Mouse (Mus musculus) heart, postnatal 0 days (tissue): ENCODE results near the gene Gm49333. TPM values are rescaled to one million over a fixed set of nuclear protein-coding genes. Genes with fewer than 3 reads are reported as not detected.

Experiments used
- ATAC-seq: fragments of 200-750 bp; cut with Nextera tagmentation; 2 replicates; pipeline ENCODE4 v1.8.0; 2017; ENCODE audit warnings: low read depth, moderate number of reproducible peaks, moderate library complexity; ENCODE audit not compliant: insufficient read depth
- DNase-seq: peaks from one replicate; pipeline ENCODE4 v3.0.0-alpha.2; 2016; ENCODE audit warnings: low spot score
- H3K27ac ChIP-seq: fragments of 300-500 bp; sonication (generic); 2 replicates; pipeline ENCODE4 v1.5.1; 2014; ENCODE audit warnings: low read depth, mild to moderate bottlenecking
- H3K27me3 ChIP-seq: fragments of 300-500 bp; sonication (generic); 2 replicates; pipeline ENCODE4 v1.6.1; 2014; ENCODE audit warnings: low read length, mixed read lengths; ENCODE audit not compliant: control insufficient read depth, insufficient read depth
- H3K36me3 ChIP-seq: fragments of 300-500 bp; sonication (generic); replicated peaks from 2 replicates; pipeline ENCODE4 v1.6.1; 2014; ENCODE audit warnings: low read length, mixed read lengths; ENCODE audit not compliant: control insufficient read depth, insufficient read depth
- H3K4me1 ChIP-seq: fragments of 300-500 bp; sonication (generic); 2 replicates; pipeline ENCODE4 v1.6.1; 2014; ENCODE audit warnings: antibody characterized with exemption; ENCODE audit not compliant: control insufficient read depth, insufficient read depth
- H3K4me2 ChIP-seq: fragments of 300-500 bp; sonication (generic); 2 replicates; pipeline ENCODE4 v1.6.1; 2014; ENCODE audit warnings: low read depth, mild to moderate bottlenecking, low read length, moderate library complexity
- H3K4me3 ChIP-seq: fragments of 300-500 bp; sonication (generic); 2 replicates; pipeline ENCODE4 v1.5.1; 2014; ENCODE audit warnings: low read depth, low read length
- H3K9ac ChIP-seq: fragments of 300-500 bp; sonication (generic); replicated peaks from 2 replicates; pipeline ENCODE4 v1.6.1; 2014; ENCODE audit warnings: low read depth, low read length, mixed read lengths
- H3K9me3 ChIP-seq: fragments of 300-500 bp; sonication (generic); replicated peaks from 2 replicates; pipeline ENCODE4 v1.6.1; 2016; ENCODE audit warnings: low read length; ENCODE audit not compliant: control insufficient read depth
- CTCF ChIP-seq: IDR thresholded peaks from 2 replicates; pipeline ENCODE4 v1.5.1; 2016; ENCODE audit warnings: antibody characterized with exemption, control low read depth, low read depth
- EP300 ChIP-seq: IDR thresholded peaks from 2 replicates; pipeline ENCODE4 v1.6.1; 2016; ENCODE audit warnings: antibody characterized with exemption, low read depth
- WGBS: fragments of 180-500 bp; shearing (Covaris S2); extraction: QIAGEN DNeasy Blood & Tissue Kit; methylation state at CpG from one replicate; pipeline ENCODE4 v1.1.7; 2014; 5-methylcytosine and 5-hydroxymethylcytosine counted together
- polyA plus RNA-seq: library from polyadenylated mRNA; unstranded; fragments of >200 nt; fragmentation: Nextera tagmentation; extraction: Ambion mirVana; gene quantifications from 2 replicates; pipeline ENCODE4 v1.2.1, GENCODE M21; 2015
- total RNA-seq: library from RNA; depleted of rRNA; stranded (reverse); fragments of >200 nt; gene quantifications from 2 replicates; pipeline ENCODE4 v1.2.3, GENCODE M21; 2014; ENCODE audit warnings: low replicate concordance

Gm49333 gene
- total and polyA plus RNA-seq, 2 experiments from 2014 or later = not detected

DNA sequence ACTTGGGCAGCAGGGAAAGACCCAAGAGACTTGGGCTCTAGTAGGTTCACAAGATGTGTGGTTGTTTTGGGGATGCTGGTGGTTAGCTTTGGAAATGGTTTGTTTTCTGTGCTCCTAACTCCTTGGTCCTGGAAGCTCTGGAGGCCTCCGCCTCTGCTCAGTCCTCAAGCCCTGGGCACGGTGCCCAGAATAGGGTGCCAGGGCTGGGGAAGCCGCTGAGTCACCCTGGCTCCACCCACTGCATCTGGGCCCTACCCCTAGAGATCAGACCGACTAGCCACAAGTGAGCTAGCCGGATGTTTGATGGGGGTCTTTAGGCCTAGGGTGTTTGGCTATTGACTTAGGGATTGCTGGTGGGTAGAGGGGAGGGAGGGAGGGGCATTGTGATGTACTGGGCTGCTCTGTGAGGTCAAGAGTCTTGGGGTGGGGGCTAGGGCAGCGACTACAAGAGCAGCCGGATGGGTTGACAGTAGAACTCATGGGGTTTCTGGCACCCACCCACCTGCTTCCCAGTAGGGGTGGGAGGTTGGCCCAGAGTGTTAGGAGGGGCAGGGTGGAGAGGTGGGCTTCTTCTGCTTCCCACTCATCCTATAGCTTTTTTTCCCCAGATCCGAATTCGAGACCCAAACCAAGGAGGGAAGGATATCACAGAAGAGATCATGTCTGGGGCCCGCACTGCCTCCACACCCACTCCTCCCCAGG, 66.7 kb downstream of the Gm49333 start:
- peak; percentile 67 for DNase-seq
- H3K27me3 ChIP-seq = no peaks in the 10 kb centered on the region
- TF ChIP-seq EP300 (no peak), CTCF (no peak)
- peaks cover 26% of the 10 kb centered on the region for H3K4me1 ChIP-seq
- H3K9ac ChIP-seq = no peak overlapping the region
- H3K27ac ChIP-seq = peak overlapping the region; percentile 35; the same call in 1 of the 2 replicates
- no peaks in the 10 kb centered on the region for H3K9me3 ChIP-seq
- no peak overlapping the region for H3K4me2 ChIP-seq
- H3K4me3 ChIP-seq = no peak overlapping the region
- peaks cover 86% of the 10 kb centered on the region for H3K36me3 ChIP-seq
- peak; percentile 78 for ATAC-seq
- 48% methylated on average over 10 of the region's 10 CpGs for WGBS

- TF ChIP-seq EP300 = no peak
- no peak for TF ChIP-seq CTCF
- H3K27me3 ChIP-seq = no peaks in the 10 kb centered on the region
- peaks cover 15% of the 10 kb centered on the region for H3K4me1 ChIP-seq
- 74% methylated on average over 3 of the region's 3 CpGs for WGBS
- DNase-seq (no peak), ATAC-seq (no peak)
- H3K36me3 ChIP-seq = peaks cover 61% of the 10 kb centered on the region
- H3K9ac ChIP-seq = no peak overlapping the region
- no peaks in the 10 kb centered on the region for H3K9me3 ChIP-seq
- H3K4me2 ChIP-seq = no peak overlapping the region
- no peak overlapping the region for H3K27ac ChIP-seq
- H3K4me3 ChIP-seq = no peak overlapping the region
These were observed 79.4 kb downstream of the Gm49333 start for GRCm38 (mm10) chr16:20690774-20691173.

GRCm38 (mm10) chr16:20691617-20692016, 80.2 kb downstream of the Gm49333 start:
- 78% methylated on average over 1 of the region's 1 CpGs for WGBS

GRCm38 (mm10) chr16:20692241-20692965, 81.0 kb downstream of the Gm49333 start:
- Histone ChIP-seq H3K9me3 (no peaks in the 10 kb centered on the region), H3K4me3 (no peak overlapping the region), H3K4me1 (peaks cover 18% of the 10 kb centered on the region), H3K36me3 (peaks cover 45% of the 10 kb centered on the region), H3K27ac (no peak overlapping the region), H3K27me3 (no peaks in the 10 kb centered on the region), H3K4me2 (no peak overlapping the region), H3K9ac (no peak overlapping the region)
- DNase-seq (no peak), ATAC-seq (no peak)
- TF ChIP-seq CTCF (no peak), EP300 (no peak)
- 52% methylated on average over 16 of the region's 16 CpGs for WGBS

More at GRCm38 (mm10) chr16:20691617-20692016, 80.2 kb downstream of the Gm49333 start:
- ATAC-seq (no peak), DNase-seq (no peak)
- H3K9ac ChIP-seq = no peak overlapping the region
- H3K9me3 ChIP-seq = no peaks in the 10 kb centered on the region
- no peak overlapping the region for H3K4me2 ChIP-seq
- no peak for TF ChIP-seq CTCF
- no peak for TF ChIP-seq EP300
- H3K36me3 ChIP-seq = peaks cover 52% of the 10 kb centered on the region
- H3K27ac ChIP-seq = no peak overlapping the region
- H3K4me3 ChIP-seq = no peak overlapping the region
- peaks cover 18% of the 10 kb centered on the region for H3K4me1 ChIP-seq
- no peaks in the 10 kb centered on the region for H3K27me3 ChIP-seq

DNA sequence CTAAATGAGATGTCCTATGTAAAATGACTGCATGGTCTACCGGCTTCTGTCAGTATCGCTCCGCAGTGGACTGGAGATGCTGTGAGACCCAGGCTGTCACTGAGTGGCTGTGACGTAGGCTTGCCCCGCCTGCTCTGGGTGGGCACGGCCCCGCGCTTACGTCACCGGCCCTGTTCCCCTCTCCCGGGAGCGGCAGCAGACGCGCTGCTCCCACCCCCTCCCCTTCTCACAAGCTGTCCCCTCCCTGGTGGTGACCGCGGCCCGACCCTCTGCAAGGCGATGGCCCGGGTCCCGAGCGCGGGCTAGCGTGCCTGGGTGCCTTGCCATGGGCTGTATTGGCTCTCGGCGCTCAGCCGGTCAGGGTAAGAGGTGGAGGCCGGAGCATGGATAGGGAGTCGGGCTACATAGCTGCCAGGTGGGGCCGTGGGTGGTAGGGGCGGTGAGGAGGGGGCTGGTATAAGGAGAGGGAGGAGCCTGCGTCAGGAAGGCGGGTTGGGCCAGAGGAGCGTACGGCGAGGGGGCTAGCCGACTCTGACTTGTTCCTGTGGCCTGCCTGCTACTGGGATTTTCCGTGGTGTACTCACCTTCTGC, 81.8 kb downstream of the Gm49333 start, which contains the start of gene Fam131a:
Gene Fam131a (plus strand): TSS at position 131 of the 591 bp plus-strand sequence.
- peak within 1 kb of the TSS; percentile 80 for H3K27ac ChIP-seq
- peaks cover 18% of the 10 kb centered on the region for H3K4me1 ChIP-seq
- H3K9ac ChIP-seq = peak within 1 kb of the TSS; percentile 78
- H3K4me3 ChIP-seq = peak within 1 kb of the TSS; percentile 76
- no peaks in the 10 kb centered on the region for H3K27me3 ChIP-seq
- WGBS = 0% methylated on average over 37 of the region's 37 CpGs
- ATAC-seq = peak; percentile 89
- H3K36me3 ChIP-seq = peaks cover 37% of the 10 kb centered on the region
- no peaks in the 10 kb centered on the region for H3K9me3 ChIP-seq
- TF ChIP-seq CTCF = no peak
- peak; percentile 33; the same call in 1 of the 2 replicates for TF ChIP-seq EP300
- peak; percentile 87 for DNase-seq
- peak within 1 kb of the TSS; percentile 95 for H3K4me2 ChIP-seq
